17 mouse cellular contexts compared by ENCODE assay signal in the genomic region with DNA sequence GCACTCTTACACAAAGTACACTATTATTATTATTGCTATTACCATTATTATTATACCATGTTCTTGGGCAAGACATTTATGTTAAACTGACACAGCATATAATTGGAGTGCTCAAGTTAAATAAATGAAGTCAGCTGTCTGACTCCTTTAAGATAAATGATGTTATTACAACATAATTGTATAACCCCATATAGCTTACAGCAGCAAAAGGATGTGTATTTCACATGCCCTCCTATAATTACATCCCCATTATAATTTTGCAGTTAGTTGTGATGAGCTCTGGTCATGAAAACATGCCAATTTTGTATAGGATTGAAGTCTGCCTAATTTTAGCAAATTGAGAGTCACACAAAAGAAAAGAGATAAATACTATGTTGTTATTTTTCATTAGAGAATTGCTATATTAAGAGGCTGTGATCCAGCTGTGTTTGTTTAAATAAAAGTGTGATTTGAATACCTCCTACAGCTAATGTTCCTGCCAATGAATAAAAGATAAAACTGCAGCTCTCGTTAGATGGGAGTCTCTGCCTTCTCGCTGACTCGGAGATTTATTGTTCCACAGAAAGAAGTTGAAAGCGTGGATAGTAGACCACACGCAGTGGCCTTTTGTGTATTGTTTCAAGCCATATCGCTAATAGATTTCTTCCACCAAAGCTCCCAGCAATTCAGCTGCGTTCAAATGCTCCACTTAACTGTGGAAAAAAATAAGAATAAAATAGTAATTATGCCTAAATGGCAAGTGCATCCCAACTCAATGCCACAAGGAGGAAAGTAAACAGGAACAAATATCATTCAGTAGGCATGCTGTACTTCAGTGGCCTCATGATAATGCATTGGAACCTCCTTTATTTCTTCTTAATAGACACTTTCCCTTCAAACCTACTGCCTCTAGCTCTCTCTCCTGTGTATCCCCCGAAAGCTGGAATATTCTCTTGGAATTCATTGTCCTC.
DNase-seq lines count a peak whose midpoint lies in the region; ATAC-seq and TF ChIP-seq lines count a peak whose summit lies in the region.
"Had no signal": no experiment of that assay in that cellular context is flagged by ENCODE, and none has a peak within 500 bp of the region (broad histone marks: within the 10 kb centered on the region; RNA-seq: fewer than 3 reads in every experiment).

No protein-coding gene starts in this region.

- no peaks in the 10 kb centered on the region for H3K4me1 ChIP-seq in forebrain, embryonic 11.5 days (replicated peaks; ENCODE audit: control insufficient read depth, insufficient read depth, low read length)
- H3K4me1 ChIP-seq in forebrain, embryonic 10.5 days: peaks cover 7% of the 10 kb centered on the region
- H3K4me1 ChIP-seq in forebrain, embryonic 16.5 days (replicated peaks; ENCODE audit: control insufficient read depth, insufficient read depth, low read length): peaks cover 7% of the 10 kb centered on the region
- H3K4me1 ChIP-seq in lung, adult 2 months (ENCODE audit: control insufficient read depth, insufficient read depth, low read length): no peaks in the 10 kb centered on the region
- no peaks in the 10 kb centered on the region for H3K4me1 ChIP-seq in heart, embryonic 11.5 days (ENCODE audit: control insufficient read depth, insufficient read depth, low read length)
- no peaks in the 10 kb centered on the region for H3K4me1 ChIP-seq in liver, postnatal 0 days (ENCODE audit: insufficient read depth)

- no peaks in the 10 kb centered on the region for H3K9me3 ChIP-seq in forebrain, embryonic 11.5 days (ENCODE audit: control insufficient read depth, low read length)
- no peaks in the 10 kb centered on the region for H3K9me3 ChIP-seq in forebrain, embryonic 10.5 days
- H3K9me3 ChIP-seq in forebrain, embryonic 16.5 days (ENCODE audit: control insufficient read depth, low read length): no peaks in the 10 kb centered on the region
- H3K9me3 ChIP-seq in heart, embryonic 11.5 days (replicated peaks; ENCODE audit: control insufficient read depth, low read length): no peaks in the 10 kb centered on the region
- H3K9me3 ChIP-seq in liver, postnatal 0 days (ENCODE audit: low read length): no peaks in the 10 kb centered on the region
- H3K9me3 ChIP-seq: lung, embryonic 15.5 days had no signal

- no peaks in the 10 kb centered on the region; the same call in 1 of the 2 replicates for H3K27me3 ChIP-seq in forebrain, embryonic 11.5 days (ENCODE audit: control insufficient read depth, insufficient read depth, low read length)
- no peaks in the 10 kb centered on the region for H3K27me3 ChIP-seq in forebrain, embryonic 10.5 days (ENCODE audit: poor library complexity, severe bottlenecking)
- 0 out of 2 replicates have a peak, but pooled peaks cover 2% of the 10 kb centered on the region for H3K27me3 ChIP-seq in forebrain, embryonic 16.5 days (replicated peaks; ENCODE audit: control insufficient read depth, insufficient read depth, low read length)
- no peaks in the 10 kb centered on the region for H3K27me3 ChIP-seq in heart, embryonic 11.5 days (ENCODE audit: control insufficient read depth, insufficient read depth, low read length)
- no peaks in the 10 kb centered on the region for H3K27me3 ChIP-seq in liver, postnatal 0 days (ENCODE audit: insufficient read depth, low read length)
- H3K27me3 ChIP-seq: CH12.LX; lung, embryonic 15.5 days had no signal

- TF ChIP-seq POLR2A in lung, adult 2 months (IDR thresholded peaks at IDR 0.05; ENCODE audit: borderline replicate concordance, extremely low read depth, low read depth, low read length): no peak

- no peak overlapping the region for H3K27ac ChIP-seq in forebrain, embryonic 11.5 days (ENCODE audit: low read depth, low read length)
- no peak overlapping the region for H3K27ac ChIP-seq in forebrain, embryonic 10.5 days
- no peak overlapping the region for H3K27ac ChIP-seq in forebrain, embryonic 16.5 days (ENCODE audit: low read length)
- no peak overlapping the region for H3K27ac ChIP-seq in heart, embryonic 11.5 days (ENCODE audit: low read depth, low read length)
- no peak overlapping the region for H3K27ac ChIP-seq in liver, postnatal 0 days (ENCODE audit: low read depth)
- H3K27ac ChIP-seq: heart, adult 2 months; lung, embryonic 15.5 days had no signal

- no peak overlapping the region for H3K4me3 ChIP-seq in forebrain, embryonic 11.5 days (ENCODE audit: low read depth, low read length)
- no peak overlapping the region for H3K4me3 ChIP-seq in forebrain, embryonic 10.5 days
- no peak overlapping the region for H3K4me3 ChIP-seq in forebrain, embryonic 16.5 days (replicated peaks; ENCODE audit: low read length)
- H3K4me3 ChIP-seq in lung, adult 2 months (replicated peaks; ENCODE audit: extremely low read depth, low read depth, low read length): no peak overlapping the region
- no peak overlapping the region for H3K4me3 ChIP-seq in heart, embryonic 11.5 days (ENCODE audit: low read depth, low read length)
- no peak overlapping the region for H3K4me3 ChIP-seq in liver, postnatal 0 days (ENCODE audit: low read depth, low read length)
- H3K4me3 ChIP-seq: heart, adult 2 months; lung, embryonic 15.5 days had no signal

- no peak overlapping the region for H3K4me2 ChIP-seq in forebrain, embryonic 11.5 days (ENCODE audit: low read depth, low read length, severe bottlenecking)
- H3K4me2 ChIP-seq in forebrain, embryonic 16.5 days (ENCODE audit: low read length): no peak overlapping the region
- no peak overlapping the region for H3K4me2 ChIP-seq in heart, embryonic 11.5 days
- no peak overlapping the region for H3K4me2 ChIP-seq in liver, postnatal 0 days (ENCODE audit: low read depth, low read length)
- H3K4me2 ChIP-seq: lung, embryonic 15.5 days had no signal

- no peaks in the 10 kb centered on the region for H3K36me3 ChIP-seq in forebrain, embryonic 11.5 days (ENCODE audit: control insufficient read depth, insufficient read depth, low read length)
- no peaks in the 10 kb centered on the region for H3K36me3 ChIP-seq in forebrain, embryonic 10.5 days (replicated peaks)
- no peaks in the 10 kb centered on the region for H3K36me3 ChIP-seq in forebrain, embryonic 16.5 days (ENCODE audit: control insufficient read depth, insufficient read depth)
- H3K36me3 ChIP-seq in heart, embryonic 11.5 days (ENCODE audit: control insufficient read depth, insufficient read depth, low read length): no peaks in the 10 kb centered on the region
- no peaks in the 10 kb centered on the region for H3K36me3 ChIP-seq in liver, postnatal 0 days (replicated peaks; ENCODE audit: insufficient read depth, low read length)
- H3K36me3 ChIP-seq: lung, embryonic 15.5 days had no signal

- 33% methylated on average over 8 of the region's 8 CpGs for WGBS in forebrain, embryonic 11.5 days
- WGBS in forebrain, embryonic 10.5 days: 47% methylated on average over 8 of the region's 8 CpGs
- WGBS in forebrain, embryonic 16.5 days: 14% methylated on average over 8 of the region's 8 CpGs
- 60% methylated on average over 8 of the region's 8 CpGs for WGBS in lung, adult 2 months
- WGBS in heart, embryonic 11.5 days (ENCODE audit: insufficient replicate concordance): 75% methylated on average over 8 of the region's 8 CpGs
- WGBS in liver, postnatal 0 days (ENCODE audit: insufficient replicate concordance): 76% methylated on average over 8 of the region's 8 CpGs

- 0 out of 2 replicates have a peak, but pooled peaks have one; percentile 30 for ATAC-seq in forebrain, embryonic 11.5 days (replicated peaks; ENCODE audit: low FRiP score)
- peak; percentile 91 for ATAC-seq in forebrain, embryonic 16.5 days
- no peak for ATAC-seq in heart, embryonic 11.5 days (replicated peaks; ENCODE audit: insufficient number of reproducible peaks, low FRiP score, low TSS enrichment)
- ATAC-seq in liver, postnatal 0 days: no peak

- H3K9ac ChIP-seq in forebrain, embryonic 11.5 days (ENCODE audit: low read length): no peak overlapping the region
- no peak overlapping the region for H3K9ac ChIP-seq in forebrain, embryonic 16.5 days (replicated peaks; ENCODE audit: low read depth, low read length)
- H3K9ac ChIP-seq in heart, embryonic 11.5 days (ENCODE audit: low read depth, low read length): no peak overlapping the region
- no peak overlapping the region for H3K9ac ChIP-seq in liver, postnatal 0 days (replicated peaks)
- H3K9ac ChIP-seq: lung, embryonic 15.5 days had no signal

- no peak for TF ChIP-seq CTCF in lung, adult 2 months (IDR thresholded peaks at IDR 0.05; ENCODE audit: insufficient read depth, low read length)
- TF ChIP-seq CTCF in liver, postnatal 0 days (IDR thresholded peaks at IDR 0.05; ENCODE audit: low read depth): no peak

- DNase-seq in forebrain, embryonic 11.5 days (ENCODE audit: low spot score): no peak
- no peak for DNase-seq in forebrain, embryonic 10.5 days (ENCODE audit: extremely low spot score, low spot score)
- DNase-seq in brain, adult 2 months (ENCODE audit: low read depth, low spot score): peak; percentile 16
- peak; percentile 27 for DNase-seq in mesoderm, embryonic 11.5 days (ENCODE audit: low read depth, low spot score)
- no peak for DNase-seq in lung, adult 2 months
- no peak for DNase-seq in liver, postnatal 0 days
- DNase-seq: adrenal gland, adult 2 months; cerebellum, adult 11-12 months; heart, adult 2 months; kidney, adult 9 months; layer of hippocampus, postnatal 36 days; left cerebral cortex, postnatal 4 days; right cerebral cortex, postnatal 25 days had no signal

- no peak for TF ChIP-seq EP300 in liver, postnatal 0 days (IDR thresholded peaks at IDR 0.05; ENCODE audit: low read depth)

Comparison
In these comparisons a context has a peak if more than half of its experiments do, and no peak if none do; other contexts are left out.
1. ATAC-seq: peak in forebrain, embryonic 11.5 days (single experiment) and forebrain, embryonic 16.5 days (single experiment); none in heart, embryonic 11.5 days (single experiment) and liver, postnatal 0 days (single experiment).
2. DNase-seq: peak in brain, adult 2 months (single experiment) and mesoderm, embryonic 11.5 days (single experiment); none in forebrain, embryonic 11.5 days (single experiment), forebrain, embryonic 10.5 days (single experiment), lung, adult 2 months (single experiment) and liver, postnatal 0 days (single experiment).